Mouse (Mus musculus): ENCODE measurements around the gene Mtmr10. TPM values are rescaled to one million over a fixed set of nuclear protein-coding genes. Genes with fewer than 3 reads are reported as not detected.

Mtmr10 gene
- total RNA-seq, 2 experiments from 2014 or later = 17.2 to 19.2 TPM

DNA sequence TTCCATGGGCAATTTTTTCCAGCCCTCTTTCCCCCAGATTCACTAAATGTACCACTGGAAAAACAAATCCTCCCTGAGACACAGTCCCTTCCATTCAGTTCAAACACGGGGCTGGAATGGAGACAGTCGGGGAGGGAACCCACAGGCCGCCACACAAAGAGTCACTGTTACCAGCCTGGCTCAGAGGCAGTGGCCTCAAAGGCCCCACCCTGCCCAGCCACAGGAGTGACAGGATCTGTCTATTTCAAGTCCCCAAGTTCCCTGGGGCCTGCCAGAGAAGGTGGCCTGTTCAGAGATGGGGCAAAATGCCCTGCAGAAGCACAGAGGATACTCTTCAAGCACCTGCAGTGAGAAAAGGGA, 73.1 kb downstream of the Mtmr10 start:
- intact Hi-C loops (cut with DNase I) = no loop called here

DNA sequence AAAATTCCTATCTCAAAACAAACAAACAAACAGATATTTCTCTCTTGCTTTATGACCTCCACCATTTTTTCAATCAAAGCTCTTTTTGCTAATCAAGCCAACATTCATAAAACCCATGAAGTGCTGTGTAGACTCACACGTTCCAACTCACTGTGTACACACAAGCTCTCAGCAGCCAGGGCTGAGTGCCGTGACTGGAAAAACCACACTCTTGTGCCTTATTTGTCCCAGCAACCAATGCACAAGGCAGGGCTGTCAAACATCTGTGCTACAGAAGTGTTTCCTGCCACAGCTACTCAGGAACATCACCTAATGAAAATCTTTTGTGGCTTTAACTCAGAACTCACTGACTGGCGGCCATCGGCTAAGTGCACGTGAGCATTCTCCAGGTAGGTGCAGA, 78.4 kb downstream of the Mtmr10 start:
- intact Hi-C loops (cut with DNase I) = no loop called here
- no peak for DNase-seq (ENCODE audit: low spot score in 2 of 2)

More for the DNA sequence above, 73.1 kb downstream of the Mtmr10 start:
- peak; percentile 38 to 60 for DNase-seq (ENCODE audit: low spot score in 2 of 2)

DNA sequence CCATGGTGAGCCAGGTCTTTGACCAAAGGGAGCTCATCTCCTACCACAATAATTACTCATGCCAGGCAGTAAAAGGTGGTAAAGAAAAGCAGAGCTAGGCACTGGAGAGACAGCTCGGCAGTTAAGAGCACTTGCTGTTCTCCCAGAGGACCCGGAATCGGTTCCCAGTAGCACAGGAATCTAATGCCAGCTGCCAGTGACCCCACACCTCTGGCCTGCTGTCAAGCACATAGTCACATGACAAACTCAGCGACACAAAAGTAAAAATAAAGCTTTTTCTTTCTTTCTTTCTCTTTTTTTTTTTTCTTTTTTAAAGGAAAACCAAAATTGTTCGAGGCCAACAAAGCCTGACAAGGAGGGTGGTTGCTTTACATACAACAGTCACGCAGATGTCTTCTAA, 82.4 kb downstream of the Mtmr10 start:
- no peak for DNase-seq (ENCODE audit: low spot score in 2 of 2)
- intact Hi-C loops (cut with DNase I) = loop anchor here (5.0 kb wide), 1 partner anchor 372 kb away; no protein-coding TSS in a partner anchor

DNA sequence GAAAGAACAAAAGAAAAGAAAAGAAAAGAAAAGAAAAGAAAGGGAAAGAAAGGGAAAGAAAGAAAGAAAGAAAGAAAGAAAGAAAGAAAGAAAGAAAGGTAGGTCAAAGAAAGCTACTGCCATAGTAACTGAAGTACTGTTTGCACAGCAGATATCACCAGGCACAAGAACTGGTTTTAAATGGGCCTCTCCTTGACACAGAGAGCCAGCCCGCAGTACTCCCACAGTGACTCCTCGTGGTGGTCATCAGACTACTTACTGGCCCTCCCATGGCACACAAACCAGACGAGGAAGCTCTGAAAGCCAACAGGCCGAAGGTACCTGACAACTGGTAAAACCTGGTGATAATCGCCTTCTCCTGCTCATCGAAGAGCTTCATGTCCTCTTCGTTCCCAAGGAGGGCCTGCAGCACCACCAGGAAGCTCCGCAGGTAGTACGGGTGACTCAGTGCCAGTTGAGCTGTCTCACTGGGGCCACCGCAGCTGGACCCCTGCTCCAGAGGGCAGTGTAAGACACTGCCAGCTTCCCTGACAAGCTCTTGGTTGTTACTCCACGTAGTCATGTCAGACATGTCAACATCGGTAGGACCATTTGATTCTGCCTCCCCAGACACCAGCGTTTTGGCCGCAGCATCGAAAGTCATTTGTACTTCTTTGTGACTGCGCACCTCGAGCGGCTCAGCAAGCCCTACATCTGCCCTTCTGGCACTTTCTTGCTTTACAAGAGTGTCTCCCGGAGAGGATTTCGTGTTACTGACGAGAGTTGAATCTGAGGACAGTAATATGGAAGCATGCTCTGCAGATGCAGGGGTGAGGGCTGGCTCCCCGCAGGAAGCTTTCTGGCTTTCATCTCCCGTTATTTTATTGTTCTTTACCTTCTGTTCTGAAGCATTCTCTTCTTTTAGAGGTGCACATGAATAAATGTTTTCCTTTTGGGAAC, 84.8 kb downstream of the Mtmr10 start:
- no peak for DNase-seq (ENCODE audit: low spot score in 2 of 2)
- intact Hi-C loops (cut with DNase I) = loop anchor here (5.0 kb wide), 1 partner anchor 370 kb away; no protein-coding TSS in a partner anchor

DNA sequence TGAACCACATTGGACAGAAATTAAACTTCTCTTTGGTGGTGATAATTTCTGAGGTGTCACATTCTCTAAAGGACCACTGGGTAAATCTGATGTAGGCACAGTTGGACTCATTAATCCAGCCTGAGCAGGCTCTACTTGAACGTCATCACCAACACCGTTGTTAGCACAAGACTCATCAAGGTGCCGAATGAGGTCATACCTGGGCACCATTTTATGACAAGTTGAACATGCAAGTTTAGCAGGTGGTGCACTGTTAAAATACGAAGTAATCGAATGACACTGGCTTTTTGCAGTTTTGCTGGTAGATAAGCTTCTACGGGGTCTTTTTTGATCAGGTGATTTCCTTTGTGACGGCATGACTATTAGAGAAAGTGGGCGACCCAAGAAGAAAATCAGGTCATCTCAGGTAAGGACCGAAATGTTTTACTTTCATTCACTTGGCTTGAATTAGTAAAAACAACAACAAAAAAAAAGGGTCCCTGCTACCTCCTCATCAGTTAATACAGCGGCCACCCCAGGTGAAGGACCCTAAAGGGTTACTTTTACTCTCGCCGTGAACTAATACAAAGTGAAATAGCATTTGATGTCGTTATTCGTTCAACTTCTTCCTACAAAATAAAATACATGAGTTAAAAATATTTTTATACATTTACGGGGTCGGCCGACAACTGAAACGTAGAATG, 85.8 kb downstream of the Mtmr10 start:
- no peak for DNase-seq (ENCODE audit: low spot score in 2 of 2)
- intact Hi-C loops (cut with DNase I) = loop anchor here (5.0 kb wide), 1 partner anchor 369 kb away; no protein-coding TSS in a partner anchor

DNA sequence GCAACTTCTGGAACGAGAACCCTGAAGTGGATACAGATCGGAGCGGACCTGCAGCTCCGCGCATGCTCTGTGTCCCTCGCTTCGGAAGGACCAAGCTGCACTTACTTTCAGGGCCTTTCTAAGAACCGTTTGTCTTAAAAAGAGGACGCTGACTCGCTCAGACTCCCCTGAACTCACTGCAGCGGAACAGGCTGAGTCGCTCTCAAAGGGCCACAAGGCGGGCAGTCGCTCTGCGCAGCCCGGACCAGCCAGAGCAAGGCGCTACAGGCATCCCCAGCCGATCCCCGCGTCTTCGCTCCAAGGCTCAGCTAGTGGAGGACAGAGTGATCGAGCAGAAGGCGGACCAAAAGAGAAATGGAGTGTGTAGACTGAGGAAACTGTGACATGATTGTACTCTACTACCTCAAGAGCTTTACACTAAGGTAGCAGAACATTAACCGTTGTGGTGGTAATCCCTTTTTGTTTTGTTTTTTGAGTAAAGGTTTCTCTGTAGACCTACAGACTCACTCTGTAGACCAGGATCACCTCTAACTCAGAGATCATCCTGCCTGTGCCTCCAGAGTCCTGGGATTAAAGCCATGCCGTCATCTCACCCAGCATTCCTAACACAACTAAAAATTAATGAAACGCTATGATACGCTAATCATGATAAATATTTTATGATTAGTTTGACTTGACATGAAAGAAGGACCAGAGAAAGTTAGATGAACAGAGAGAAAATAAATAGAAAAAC, 86.5 kb downstream of the Mtmr10 start, which contains the start of gene Fan1:
Gene Fan1 (minus strand): TSS at position 266 of the 733 bp plus-strand sequence.
- intact Hi-C loops (cut with DNase I) = loop anchor here (5.0 kb wide), 1 partner anchor 368 kb away; no protein-coding TSS in a partner anchor
- peak; percentile 86 to 93 for DNase-seq (ENCODE audit: low spot score in 2 of 2)

Small RNA genes within 50 kb of the gene (microRNA-seq; reads per million reads assigned to microRNA genes)
- 0 reads per million in 2 experiments for gene Mir6416

Other genes starting within 250 kb of the Mtmr10 start
- gene Trpm1, start 133.8 kb upstream of the Mtmr10 start, total RNA-seq (2021) = under 1 TPM; 0.23 to 0.44 TPM
- 1 to 10 TPM; 9.4 to 10.0 TPM for gene Fan1, start 86.4 kb downstream of the Mtmr10 start, total RNA-seq (2021)
- 10 to 100 TPM; 17.7 to 18.2 TPM for gene Mphosph10, start 104.6 kb downstream of the Mtmr10 start, total RNA-seq (2021)
- gene Mcee, start 105.0 kb downstream of the Mtmr10 start, total RNA-seq (2021) = 10 to 100 TPM; 47.3 to 47.4 TPM
- 100 to 1,000 TPM; 246 to 248 TPM for gene Apba2, start 214.1 kb downstream of the Mtmr10 start, total RNA-seq (2021)